Comparison of ENCODE assay signal across 9 mouse cellular contexts in genomic region chr1:132040201-132040621, GRCm38 (mm10). TPM values are rescaled to one million over a fixed set of nuclear protein-coding genes. Genes with fewer than 3 reads are reported as not detected.
DNase-seq lines count a peak whose midpoint lies in the region; ATAC-seq lines count a peak whose summit lies in the region.
"Had no signal": no experiment of that assay in that cellular context is flagged by ENCODE, and none has a peak within 500 bp of the region (broad histone marks: within the 10 kb centered on the region; RNA-seq: fewer than 3 reads in every experiment).

No protein-coding gene starts in this region.

- peak overlapping the region; percentile 75 for H3K27ac ChIP-seq in heart, embryonic 16.5 days (ENCODE audit: low read length)
- H3K27ac ChIP-seq: midbrain, embryonic 12.5 days had no signal

- ATAC-seq in heart, embryonic 16.5 days (replicated peaks; ENCODE audit: extremely low read depth, insufficient read depth, low FRiP score): peak; percentile 59

- H3K4me3 ChIP-seq in heart, embryonic 16.5 days (ENCODE audit: low read length): no peak overlapping the region
- H3K4me3 ChIP-seq: midbrain, embryonic 12.5 days had no signal

- no peak overlapping the region for H3K9ac ChIP-seq in heart, embryonic 16.5 days (ENCODE audit: low read length)
- H3K9ac ChIP-seq: midbrain, embryonic 12.5 days had no signal

- peaks cover 2% of the 10 kb centered on the region; the same call in 1 of the 2 replicates for H3K4me1 ChIP-seq in heart, embryonic 16.5 days (ENCODE audit: control insufficient read depth, insufficient read depth, low read length)
- H3K4me1 ChIP-seq: midbrain, embryonic 12.5 days had no signal

- H3K9me3 ChIP-seq in heart, embryonic 16.5 days (replicated peaks; ENCODE audit: control insufficient read depth, low read length): no peaks in the 10 kb centered on the region
- H3K9me3 ChIP-seq: midbrain, embryonic 12.5 days had no signal

- no peak overlapping the region for H3K4me2 ChIP-seq in heart, embryonic 16.5 days (ENCODE audit: low read depth, low read length)
- H3K4me2 ChIP-seq: midbrain, embryonic 12.5 days had no signal

- DNase-seq in testis, postnatal 14 days (ENCODE audit: low spot score): peak; percentile 21
- DNase-seq in testis, postnatal 10 days (ENCODE audit: low spot score): no peak
- peak; percentile 45 to 59 for DNase-seq in kidney, postnatal 36 days
- peak; percentile 7 for DNase-seq in yolk sac, embryonic 10.5 days (ENCODE audit: low spot score)
- no peak for DNase-seq in embryo, embryonic 11 days
- DNase-seq in natural killer cell, adult 2 months (ENCODE audit: low spot score in 2 of 2): no peak
- no peak for DNase-seq in thymus, postnatal 0 days (ENCODE audit: low spot score)

- H3K36me3 ChIP-seq in heart, embryonic 16.5 days (ENCODE audit: control insufficient read depth, insufficient read depth): 0 out of 2 replicates have a peak, but pooled peaks cover 2% of the 10 kb centered on the region
- H3K36me3 ChIP-seq: midbrain, embryonic 12.5 days had no signal

- H3K27me3 ChIP-seq in heart, embryonic 16.5 days (ENCODE audit: control insufficient read depth, insufficient read depth, low read length): no peaks in the 10 kb centered on the region
- H3K27me3 ChIP-seq: midbrain, embryonic 12.5 days had no signal

- WGBS in heart, embryonic 16.5 days: 64% methylated on average over 9 of the region's 9 CpGs

RNA-seq across cellular contexts. Expression of gene Mfsd4a, which starts 27.7 kb away (rescaled TPM):
- 8.5 and 10.0 TPM in 2 replicates for polyA plus RNA-seq in heart, embryonic 16.5 days (2015; fragmentation: Nextera tagmentation; extraction: Ambion mirVana)
- polyA plus RNA-seq in thymus, postnatal 0 days (2015; fragmentation: Nextera tagmentation; extraction: Ambion mirVana): 15.0 and 17.1 TPM in 2 replicates

RNA-seq across cellular contexts. Expression of gene Elk4, which starts 32.8 kb away (rescaled TPM):
- 17.5 and 17.8 TPM in 2 replicates for polyA plus RNA-seq in heart, embryonic 16.5 days (2015; fragmentation: Nextera tagmentation; extraction: Ambion mirVana)
- polyA plus RNA-seq in thymus, postnatal 0 days (2015; fragmentation: Nextera tagmentation; extraction: Ambion mirVana): 43.2 and 56.0 TPM in 2 replicates

Comparison
In these comparisons a context has a peak if more than half of its experiments do, and no peak if none do; other contexts are left out.
1. DNase-seq: peak in testis, postnatal 14 days (single experiment), kidney, postnatal 36 days (2 of 2) and yolk sac, embryonic 10.5 days (single experiment); none in testis, postnatal 10 days (single experiment), embryo, embryonic 11 days (single experiment), natural killer cell, adult 2 months (0 of 2) and thymus, postnatal 0 days (single experiment).